Mouse (Mus musculus) ES-E14 (cell line): ENCODE measurements around the gene Lrrc47. TPM values are rescaled to one million over a fixed set of nuclear protein-coding genes. Genes with fewer than 3 reads are reported as not detected.

Experiments used
- DNase-seq: peaks from one replicate; pipeline ENCODE4 v3.0.0-alpha.2; 2013; ENCODE audit warnings: low read depth, low spot score
- H3K27ac ChIP-seq: 2 replicates; pipeline ENCODE4 v1.5.1; 2012; ENCODE audit warnings: low read depth, mild to moderate bottlenecking, low read length, moderate library complexity, mixed read lengths; ENCODE audit not compliant: poor library complexity, insufficient read depth, severe bottlenecking
- H3K36me3 ChIP-seq: 2 replicates; pipeline ENCODE4 v1.6.1; 2012; ENCODE audit warnings: mild to moderate bottlenecking, low read length, moderate library complexity, mixed read lengths; ENCODE audit not compliant: control insufficient read depth, poor library complexity, insufficient read depth, severe bottlenecking
- H3K4me1 ChIP-seq, 2 experiments: fragments of 150-350 bp in 1 of 2; sonication (generic) in 1 of 2; 2 replicates each; pipeline ENCODE4 v1.6.1; 2012; ENCODE audit warnings: low read length in 2 of 2, mild to moderate bottlenecking in 1 of 2, mixed read lengths in 1 of 2; ENCODE audit not compliant: control insufficient read depth in 2 of 2, insufficient read depth in 2 of 2, poor library complexity in 1 of 2
- H3K4me3 ChIP-seq, 2 experiments: fragments of 150-350 bp in 1 of 2; sonication (generic) in 1 of 2; 2 replicates each; pipeline ENCODE4 v1.5.1; 2012; ENCODE audit warnings: low read length in 2 of 2, low read depth in 1 of 2, mild to moderate bottlenecking in 1 of 2, mixed read lengths in 1 of 2; ENCODE audit not compliant: insufficient read depth in 1 of 2, poor library complexity in 1 of 2, severe bottlenecking in 1 of 2
- H3K9ac ChIP-seq: 2 replicates; pipeline ENCODE4 v1.6.1; 2012; ENCODE audit warnings: low read depth, mild to moderate bottlenecking, low read length, mixed read lengths; ENCODE audit not compliant: poor library complexity, insufficient read depth, severe bottlenecking
- H3K9me3 ChIP-seq: fragments of 150-350 bp; sonication (generic); 2 replicates; pipeline ENCODE4 v1.6.1; 2012; ENCODE audit warnings: low read depth, mild to moderate bottlenecking, low read length; ENCODE audit not compliant: control insufficient read depth, insufficient read depth
- CHD2 ChIP-seq: IDR thresholded peaks from 2 replicates; pipeline ENCODE4 v1.6.1; 2014; ENCODE audit warnings: mild to moderate bottlenecking, low read depth, low read length, inconsistent platforms
- HCFC1 ChIP-seq: IDR thresholded peaks from 2 replicates; pipeline ENCODE4 v1.6.1; 2012; ENCODE audit warnings: low read length, inconsistent platforms, borderline replicate concordance; ENCODE audit not compliant: insufficient read depth
- MAFK ChIP-seq: IDR thresholded peaks from 2 replicates; pipeline ENCODE4 v1.6.1; 2014; ENCODE audit warnings: mild to moderate bottlenecking, low read depth, low read length, inconsistent platforms; ENCODE audit not compliant: insufficient read depth
- ZC3H11A ChIP-seq: IDR thresholded peaks from 2 replicates; pipeline ENCODE4 v1.6.1; 2012; ENCODE audit warnings: low read depth, mild to moderate bottlenecking, inconsistent platforms, low read length, borderline replicate concordance
- ZNF384 ChIP-seq: IDR thresholded peaks from 2 replicates; pipeline ENCODE4 v1.6.1; 2012; ENCODE audit warnings: low read depth, low read length, inconsistent platforms
- in situ Hi-C, 2 experiments: fragments of 600-800 bp; cut with MboI; formaldehyde crosslinking; loops; one replicate each; pipeline ENCODE4 v1.15.1; 2025; ENCODE audit warnings: low sequenced_read_pairs in 2 of 2, inconsistent platforms in 1 of 2; ENCODE audit not compliant: unreplicated experiment in 2 of 2
- total RNA-seq: library from RNA; depleted of rRNA; stranded (reverse); fragments of 300-350 nt; gene quantifications from 2 replicates; pipeline ENCODE4 v1.2.3, GENCODE M21; 2012; rRNA removed

The Lrrc47 gene
- 32.9 and 35.8 TPM in 2 replicates for total RNA-seq

DNA sequence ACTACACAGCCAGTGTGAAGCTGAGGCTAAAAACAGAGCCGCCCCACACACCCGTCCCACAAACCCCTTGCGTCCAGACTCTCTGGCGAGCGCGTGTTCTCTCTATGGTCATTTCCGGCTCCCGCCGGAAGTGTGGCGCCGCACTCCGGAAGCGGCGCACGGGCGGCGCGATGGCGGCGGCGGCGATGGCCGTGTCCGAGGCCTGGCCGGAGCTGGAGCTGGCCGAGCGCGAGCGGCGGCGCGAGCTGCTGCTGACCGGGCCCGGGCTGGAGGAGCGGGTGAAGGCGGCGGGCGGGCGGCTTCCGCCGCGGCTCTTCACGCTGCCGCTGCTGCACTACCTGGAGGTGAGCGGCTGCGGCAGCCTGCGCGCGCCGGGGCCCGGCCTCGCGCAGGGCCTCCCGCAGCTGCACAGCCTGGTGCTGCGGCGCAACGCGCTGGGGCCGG is at the start of gene Lrrc47:
TSS of gene Lrrc47 (plus strand) at position 86 of the 444 bp plus-strand sequence.
- Histone ChIP-seq H3K27ac (peak within 1 kb of the TSS; percentile 11), H3K9me3 (no peaks in the 10 kb centered on the region), H3K9ac (peak within 1 kb of the TSS; percentile 95), H3K36me3 (peaks cover 24% of the 10 kb centered on the region), H3K4me3 (peak within 1 kb of the TSS; percentile 82 to 99), H3K4me1 (peaks cover 5 to 14% of the 10 kb centered on the region in 2 experiments; a peak in 2 of 4 replicates)
- TF ChIP-seq ZNF384: no peak
- peak; percentile 69; the same call in 1 of the 2 replicates for TF ChIP-seq HCFC1
- peak; percentile 56 for DNase-seq
- in situ Hi-C loops: no loop called here

DNA sequence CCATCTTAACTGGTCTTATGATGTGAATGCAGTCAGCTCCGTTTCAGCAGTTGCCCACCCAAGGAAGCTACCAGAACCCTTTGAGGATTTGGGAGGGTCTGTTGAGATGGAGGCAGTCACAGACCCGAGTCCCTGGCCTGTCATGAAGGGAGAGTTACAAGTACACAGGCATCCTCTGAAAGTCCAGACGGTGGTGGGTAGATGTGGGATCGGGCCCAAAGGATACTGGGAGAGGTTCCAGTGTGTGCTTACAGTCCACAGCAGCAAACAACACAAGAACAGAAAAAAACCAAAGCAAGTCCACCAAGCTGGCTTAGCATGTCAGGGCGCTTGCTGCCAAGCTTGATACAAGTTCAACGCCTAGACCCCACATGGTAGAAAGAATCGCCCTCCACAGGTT is 48.9 kb upstream of the Lrrc47 start:
- Histone ChIP-seq H3K4me3 (no peak overlapping the region), H3K27ac (no peak overlapping the region), H3K9ac (no peak overlapping the region), H3K4me1 (peaks cover 0 to 2% of the 10 kb centered on the region in 2 experiments; a peak in 1 of 4 replicates), H3K9me3 (no peaks in the 10 kb centered on the region), H3K36me3 (peaks cover 41% of the 10 kb centered on the region)
- TF ChIP-seq ZC3H11A (no peak), CHD2 (no peak), HCFC1 (no peak), ZNF384 (no peak), MAFK (no peak)
- in situ Hi-C loops: no loop called here
- DNase-seq: no peak

DNA sequence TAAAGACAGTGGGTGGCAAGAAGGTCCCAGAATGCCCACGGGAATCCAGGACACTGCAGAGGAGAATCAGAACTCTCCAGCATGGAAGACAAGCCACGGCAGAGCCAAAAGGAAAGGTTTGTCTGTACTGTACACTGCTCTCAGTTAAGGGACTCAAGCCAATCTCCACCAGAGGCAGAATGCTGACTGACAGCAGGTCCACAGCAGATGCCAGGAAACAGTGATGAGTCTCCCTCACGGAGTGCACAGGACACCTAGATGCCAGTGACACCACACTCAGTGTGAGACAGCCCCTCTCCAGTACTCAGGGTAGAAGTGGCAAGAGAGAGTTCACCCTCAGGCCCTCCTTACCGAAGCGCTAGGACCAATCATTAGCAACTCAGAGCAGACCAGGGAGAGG is 44.9 kb upstream of the Lrrc47 start:
- peaks cover 21% of the 10 kb centered on the region for H3K36me3 ChIP-seq

DNA sequence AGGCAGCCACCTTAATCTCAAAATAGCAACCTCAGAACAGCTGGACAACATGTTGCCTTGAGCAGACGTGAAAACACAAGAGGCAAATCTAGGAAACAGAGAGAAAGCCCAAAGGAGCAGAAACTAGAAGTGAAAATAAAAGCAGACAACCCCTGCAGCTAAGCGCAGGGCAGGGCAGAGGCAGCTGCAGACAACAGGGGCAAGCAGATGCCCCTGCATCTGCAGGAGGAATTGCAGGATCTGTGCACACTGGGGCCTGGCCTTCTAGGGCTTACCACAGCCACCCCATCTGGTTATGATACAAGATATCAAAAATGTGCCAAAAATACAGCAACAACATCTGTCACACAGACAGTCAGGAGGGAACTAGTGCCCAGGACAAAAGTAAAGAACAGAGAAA is 44.0 kb upstream of the Lrrc47 start:
- Histone ChIP-seq H3K27ac (no peak overlapping the region), H3K36me3 (peaks cover 16% of the 10 kb centered on the region; the same call in 1 of the 2 replicates), H3K9me3 (no peaks in the 10 kb centered on the region), H3K4me1 (no peaks in the 10 kb centered on the region), H3K9ac (no peak overlapping the region), H3K4me3 (no peak overlapping the region)
- in situ Hi-C loops: no loop called here
- DNase-seq: no peak
- TF ChIP-seq ZC3H11A: no peak
- TF ChIP-seq MAFK: no peak
- no peak for TF ChIP-seq CHD2
- TF ChIP-seq ZNF384: no peak
- TF ChIP-seq HCFC1: no peak

More for the DNA sequence above, 44.9 kb upstream of the Lrrc47 start:
- DNase-seq: no peak
- Histone ChIP-seq H3K9ac (no peak overlapping the region), H3K27ac (no peak overlapping the region), H3K4me3 (no peak overlapping the region), H3K9me3 (no peaks in the 10 kb centered on the region), H3K4me1 (no peaks in the 10 kb centered on the region)
- in situ Hi-C loops: no loop called here
- TF ChIP-seq HCFC1 (no peak), ZC3H11A (no peak), ZNF384 (no peak), MAFK (no peak), CHD2 (no peak)

DNA sequence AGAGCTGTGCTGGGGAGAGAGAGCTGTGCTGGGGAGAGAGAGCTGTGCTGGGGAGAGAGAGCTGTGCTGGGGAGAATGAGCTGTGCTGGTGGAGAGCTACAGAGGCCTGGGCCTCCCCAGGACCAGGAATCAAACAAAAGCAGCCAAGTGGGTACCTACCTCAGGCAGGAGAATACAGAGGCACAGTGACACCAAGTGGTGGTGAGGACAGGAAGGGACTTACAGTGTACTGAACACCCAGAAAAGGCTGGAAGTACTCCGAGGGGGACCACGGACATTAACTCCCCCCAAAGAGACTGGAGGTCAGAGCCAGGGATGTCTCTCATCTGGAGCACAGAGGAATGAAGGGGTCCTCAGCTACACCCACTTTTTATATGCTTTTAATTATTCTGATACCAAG is 43.5 kb upstream of the Lrrc47 start:
- no peak overlapping the region for H3K4me3 ChIP-seq
- no peak for DNase-seq
- TF ChIP-seq CHD2 (no peak), ZC3H11A (no peak), HCFC1 (no peak), MAFK (no peak), ZNF384 (no peak)
- H3K27ac ChIP-seq: no peak overlapping the region
- H3K9me3 ChIP-seq: no peaks in the 10 kb centered on the region
- H3K9ac ChIP-seq: no peak overlapping the region
- in situ Hi-C loops: no loop called here
- peaks cover 16% of the 10 kb centered on the region; the same call in 1 of the 2 replicates for H3K36me3 ChIP-seq
- H3K4me1 ChIP-seq: no peaks in the 10 kb centered on the region
